Mouse (Mus musculus) midbrain, embryonic 16.5 days (tissue): ENCODE data around the gene Ggt6. TPM values are rescaled to one million over a fixed set of nuclear protein-coding genes. Genes with fewer than 3 reads are reported as not detected.

Source experiments
- ATAC-seq: fragments of 200-750 bp; cut with Nextera tagmentation; 2 replicates; pipeline ENCODE4 v1.8.0; 2017; ENCODE audit warnings: moderate TSS enrichment
- H3K27ac ChIP-seq: fragments of 300-500 bp; sonication (generic); 2 replicates; pipeline ENCODE4 v1.5.1; 2014; ENCODE audit warnings: mild to moderate bottlenecking, low read length, mixed read lengths
- H3K27me3 ChIP-seq: fragments of 300-500 bp; sonication (generic); 2 replicates; pipeline ENCODE4 v1.6.1; 2014; ENCODE audit warnings: low read depth, low read length, mixed read lengths; ENCODE audit not compliant: control insufficient read depth, insufficient read depth
- H3K36me3 ChIP-seq: fragments of 300-500 bp; sonication (generic); 2 replicates; pipeline ENCODE4 v1.6.1; 2014; ENCODE audit warnings: mild to moderate bottlenecking, low read length, moderate library complexity, mixed read lengths; ENCODE audit not compliant: control insufficient read depth, insufficient read depth
- H3K4me1 ChIP-seq: fragments of 300-500 bp; sonication (generic); 2 replicates; pipeline ENCODE4 v1.6.1; 2014; ENCODE audit warnings: mild to moderate bottlenecking, low read length, mixed read lengths; ENCODE audit not compliant: control insufficient read depth, insufficient read depth
- H3K4me2 ChIP-seq: fragments of 300-500 bp; sonication (generic); 2 replicates; pipeline ENCODE4 v1.6.1; 2014; ENCODE audit warnings: mild to moderate bottlenecking, low read length, mixed read lengths
- H3K4me3 ChIP-seq: fragments of 300-500 bp; sonication (generic); 2 replicates; pipeline ENCODE4 v1.5.1; 2014; ENCODE audit warnings: low read depth, mild to moderate bottlenecking, low read length, moderate library complexity, mixed read lengths
- H3K9ac ChIP-seq: fragments of 300-500 bp; sonication (generic); 2 replicates; pipeline ENCODE4 v1.6.1; 2014; ENCODE audit warnings: low read depth, low read length, mixed read lengths
- H3K9me3 ChIP-seq: fragments of 300-500 bp; sonication (generic); replicated peaks from 2 replicates; pipeline ENCODE4 v1.6.1; 2014; ENCODE audit warnings: mild to moderate bottlenecking, low read length, mixed read lengths; ENCODE audit not compliant: control insufficient read depth, poor library complexity, severe bottlenecking
- WGBS: fragments of 180-500 bp; shearing (Covaris S2); extraction: QIAGEN DNeasy Blood & Tissue Kit; methylation state at CpG from one replicate; pipeline ENCODE4 v1.1.7; 2014; 5-methylcytosine and 5-hydroxymethylcytosine counted together
- polyA plus RNA-seq: library from polyadenylated mRNA; unstranded; fragments of >200 nt; fragmentation: Nextera tagmentation; extraction: Ambion mirVana; gene quantifications from 2 replicates; pipeline ENCODE4 v1.2.1, GENCODE M21; 2015

The Ggt6 gene
- polyA plus RNA-seq, 1 experiment from 2014 or later, result not detected

- Histone ChIP-seq H3K9me3 (no peaks in the 10 kb centered on the region), H3K36me3 (peaks cover 9% of the 10 kb centered on the region), H3K4me1 (peaks cover 2% of the 10 kb centered on the region; the same call in 1 of the 2 replicates), H3K4me3 (no peak overlapping the region), H3K27ac (no peak overlapping the region), H3K9ac (no peak overlapping the region), H3K27me3 (no peaks in the 10 kb centered on the region), H3K4me2 (no peak overlapping the region)
- 49% methylated on average over 5 of the region's 5 CpGs for WGBS
- no peak for ATAC-seq
Measured at GRCm38 (mm10) chr11:72461500-72461981, 26.2 kb downstream of the Ggt6 start.

GRCm38 (mm10) chr11:72464821-72465220 is 29.5 kb downstream of the Ggt6 start:
- Histone ChIP-seq H3K9me3 (no peaks in the 10 kb centered on the region), H3K9ac (no peak overlapping the region), H3K4me2 (no peak overlapping the region), H3K27me3 (no peaks in the 10 kb centered on the region), H3K27ac (no peak overlapping the region), H3K4me1 (peaks cover 5% of the 10 kb centered on the region; the same call in 1 of the 2 replicates), H3K36me3 (peaks cover 2% of the 10 kb centered on the region; the same call in 1 of the 2 replicates), H3K4me3 (no peak overlapping the region)
- 36% methylated on average over 3 of the region's 3 CpGs for WGBS
- no peak for ATAC-seq

GRCm38 (mm10) chr11:72465978-72466693 is 30.8 kb downstream of the Ggt6 start:
- Histone ChIP-seq H3K27ac (no peak overlapping the region), H3K4me2 (no peak overlapping the region), H3K4me3 (no peak overlapping the region), H3K9ac (no peak overlapping the region), H3K36me3 (peaks cover 2% of the 10 kb centered on the region; the same call in 1 of the 2 replicates), H3K9me3 (no peaks in the 10 kb centered on the region), H3K4me1 (peaks cover 5% of the 10 kb centered on the region; the same call in 1 of the 2 replicates), H3K27me3 (no peaks in the 10 kb centered on the region)
- no peak for ATAC-seq
- 70% methylated on average over 11 of the region's 11 CpGs for WGBS

GRCm38 (mm10) chr11:72466694-72467507 is 31.6 kb downstream of the Ggt6 start:
- Histone ChIP-seq H3K4me3 (no peak overlapping the region), H3K9ac (no peak overlapping the region), H3K27ac (peak overlapping the region; percentile 43), H3K36me3 (peaks cover 2% of the 10 kb centered on the region; the same call in 1 of the 2 replicates), H3K4me2 (no peak overlapping the region), H3K4me1 (peaks cover 5% of the 10 kb centered on the region; the same call in 1 of the 2 replicates), H3K9me3 (no peaks in the 10 kb centered on the region), H3K27me3 (no peaks in the 10 kb centered on the region)
- ATAC-seq, result no peak
- 58% methylated on average over 11 of the region's 11 CpGs for WGBS

- no peaks in the 10 kb centered on the region for H3K9me3 ChIP-seq
- H3K4me3 ChIP-seq, result no peak overlapping the region
- peaks cover 5% of the 10 kb centered on the region; the same call in 1 of the 2 replicates for H3K36me3 ChIP-seq
- no peaks in the 10 kb centered on the region for H3K27me3 ChIP-seq
- ATAC-seq, result no peak
- no peak overlapping the region for H3K4me2 ChIP-seq
- H3K27ac ChIP-seq, result 0 out of 2 replicates have a peak overlapping the region, but pooled peaks have one; percentile 20
- no peak overlapping the region for H3K9ac ChIP-seq
- peaks cover 3% of the 10 kb centered on the region; the same call in 1 of the 2 replicates for H3K4me1 ChIP-seq
- WGBS, result 75% methylated on average over 5 of the region's 5 CpGs
Measured at GRCm38 (mm10) chr11:72468525-72468924, 33.2 kb downstream of the Ggt6 start.

GRCm38 (mm10) chr11:72469217-72469616 is 33.9 kb downstream of the Ggt6 start:
- Histone ChIP-seq H3K27ac (no peak overlapping the region), H3K4me3 (no peak overlapping the region), H3K4me2 (no peak overlapping the region), H3K27me3 (no peaks in the 10 kb centered on the region), H3K36me3 (0 out of 2 replicates have a peak, but pooled peaks cover 4% of the 10 kb centered on the region), H3K4me1 (peaks cover 3% of the 10 kb centered on the region; the same call in 1 of the 2 replicates), H3K9ac (no peak overlapping the region), H3K9me3 (no peaks in the 10 kb centered on the region)
- WGBS, result 26% methylated on average over 5 of the region's 5 CpGs
- no peak for ATAC-seq

GRCm38 (mm10) chr11:72470004-72470403 is 34.7 kb downstream of the Ggt6 start:
- Histone ChIP-seq H3K36me3 (0 out of 2 replicates have a peak, but pooled peaks cover 4% of the 10 kb centered on the region), H3K4me3 (no peak overlapping the region), H3K4me1 (peaks cover 3% of the 10 kb centered on the region; the same call in 1 of the 2 replicates), H3K4me2 (no peak overlapping the region), H3K27ac (no peak overlapping the region), H3K9ac (no peak overlapping the region), H3K27me3 (no peaks in the 10 kb centered on the region), H3K9me3 (no peaks in the 10 kb centered on the region)
- 68% methylated on average over 4 of the region's 4 CpGs for WGBS
- ATAC-seq, result no peak

GRCm38 (mm10) chr11:72471381-72471780 is 36.1 kb downstream of the Ggt6 start:
- H3K27ac ChIP-seq, result no peak overlapping the region
- no peak overlapping the region for H3K9ac ChIP-seq
- no peak for ATAC-seq
- H3K36me3 ChIP-seq, result 0 out of 2 replicates have a peak, but pooled peaks cover 4% of the 10 kb centered on the region
- no peak overlapping the region for H3K4me3 ChIP-seq
- H3K4me2 ChIP-seq, result no peak overlapping the region
- no peaks in the 10 kb centered on the region for H3K9me3 ChIP-seq
- WGBS, result 80% methylated on average over 6 of the region's 6 CpGs
- H3K27me3 ChIP-seq, result no peaks in the 10 kb centered on the region
- peaks cover 3% of the 10 kb centered on the region; the same call in 1 of the 2 replicates for H3K4me1 ChIP-seq
